Mouse (Mus musculus) ZHBTc4 (cell line): ENCODE data around the gene Slc22a21.
"Not testable (repeated sequence)": the region's sequence is repeated elsewhere in the genome, so short reads cannot be mapped to it uniquely, and the experiment has no call there.

ENCODE experiments used
- DNase-seq: peaks from one replicate; pipeline ENCODE4 v3.0.0-alpha.2; 2011; ENCODE audit warnings: low read depth, low spot score

Gene Slc22a21

DNA sequence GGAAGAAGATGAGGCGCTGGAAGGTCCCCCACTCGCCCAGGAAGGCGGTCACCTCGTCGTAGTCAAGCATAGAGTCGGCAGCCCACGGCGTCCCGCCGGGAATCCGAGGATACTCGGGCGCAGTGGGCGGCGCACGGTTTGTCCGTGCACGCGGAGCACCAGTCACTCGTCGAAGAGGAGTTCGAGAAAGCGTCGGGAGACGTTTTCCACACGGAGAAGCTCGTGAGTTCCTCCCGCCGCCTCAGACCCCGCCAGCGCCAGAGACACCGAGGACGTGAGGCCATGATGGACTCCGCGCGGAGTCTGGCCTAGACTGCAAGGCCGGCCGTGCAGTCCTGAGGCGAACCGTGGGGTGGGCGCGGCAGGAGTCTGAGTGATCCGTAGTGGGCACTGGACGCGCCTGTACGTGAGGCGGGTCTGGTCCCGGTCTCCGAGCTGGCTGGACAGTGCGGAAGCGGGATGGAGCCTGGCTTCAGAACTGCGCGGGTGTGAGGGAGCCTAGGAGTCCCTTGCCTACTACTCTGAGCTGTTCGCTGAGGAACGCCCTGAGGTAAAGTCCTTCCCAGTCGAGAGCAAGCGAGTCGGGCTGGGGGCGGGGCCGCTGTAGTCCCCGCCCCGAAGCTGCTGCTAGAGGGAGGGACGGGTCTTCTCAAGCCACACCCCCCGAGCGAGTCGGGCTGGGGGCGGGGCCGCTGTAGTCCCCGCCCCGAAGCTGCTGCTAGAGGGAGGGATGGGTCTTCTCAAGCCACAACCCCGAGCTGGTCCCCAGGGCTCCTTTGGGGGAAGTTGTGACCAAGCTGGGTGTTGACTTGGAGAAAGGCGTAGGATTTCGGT is at the start of gene Slc22a21:
Slc22a21 (minus strand) TSS at position 545 of the 834 bp plus-strand sequence.
- peak; percentile 96 for DNase-seq

DNA sequence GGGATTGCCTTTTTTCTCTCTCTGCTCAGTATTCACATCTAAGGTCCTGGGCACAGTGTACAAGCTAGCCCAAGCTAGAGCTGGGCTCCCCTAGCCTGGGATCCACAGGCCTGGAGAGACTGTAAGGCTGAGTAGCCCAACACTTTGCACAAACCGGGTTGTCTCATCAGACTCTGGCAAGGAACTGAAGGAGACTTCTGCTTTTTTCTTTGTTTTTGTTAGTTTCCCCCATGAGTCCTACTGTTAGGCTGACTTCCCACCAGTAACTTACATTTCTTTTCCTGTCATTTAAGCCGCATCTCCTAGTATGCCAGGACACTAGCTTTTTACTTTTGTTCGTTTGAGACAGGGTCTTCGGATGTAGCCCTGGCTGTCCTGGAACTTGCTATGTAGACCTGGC is 48.9 kb upstream of the Slc22a21 start:
- no peak for DNase-seq

DNA sequence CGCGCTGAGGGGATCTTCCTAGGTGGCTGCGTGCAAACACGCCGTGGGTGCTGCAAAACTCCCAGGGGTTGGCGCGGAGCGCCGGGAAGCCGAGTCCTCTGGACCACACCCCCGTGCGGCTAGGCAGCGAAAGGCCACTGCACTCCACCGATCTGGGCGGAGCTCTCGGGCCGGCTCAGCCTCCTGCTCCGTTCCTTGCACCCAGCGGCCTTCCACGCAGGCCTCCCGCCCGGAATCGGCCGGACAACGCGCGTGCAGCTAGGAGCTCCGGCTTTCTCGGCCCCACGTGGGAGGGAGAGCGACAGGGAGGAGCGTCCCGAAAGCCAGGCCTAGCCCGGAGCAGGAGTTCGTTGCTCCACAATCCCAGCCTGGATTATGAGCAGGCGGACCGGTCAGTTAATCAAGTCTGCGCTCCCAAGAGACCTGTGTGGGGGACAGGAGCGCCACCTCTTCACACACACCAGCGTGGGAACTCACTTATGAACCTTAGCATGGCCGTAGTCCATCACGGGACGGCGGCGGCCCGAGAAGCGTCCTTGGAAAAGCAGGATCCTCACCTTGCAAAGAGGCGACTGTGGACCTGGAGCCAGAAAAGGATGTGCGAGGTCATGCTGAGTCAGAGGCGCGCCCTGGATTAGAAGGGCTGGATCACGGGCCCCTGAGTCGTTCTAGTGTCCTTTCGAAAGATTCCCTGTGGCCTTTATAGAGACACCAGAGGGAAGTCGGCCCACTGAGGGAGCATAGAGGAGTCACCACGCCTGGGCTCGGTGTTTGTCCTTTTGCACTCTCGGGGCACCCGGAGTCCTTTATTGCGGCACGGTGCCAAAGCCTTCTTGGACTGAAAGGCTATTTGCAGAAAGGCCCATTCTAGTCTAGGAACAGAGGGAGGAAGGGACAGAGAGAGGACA is 48.2 kb upstream of the Slc22a21 start, which contains the start of gene Slc22a4:
Slc22a4 (minus strand) TSS at position 47 of the 908 bp plus-strand sequence.
- DNase-seq: peak; percentile 69

DNA sequence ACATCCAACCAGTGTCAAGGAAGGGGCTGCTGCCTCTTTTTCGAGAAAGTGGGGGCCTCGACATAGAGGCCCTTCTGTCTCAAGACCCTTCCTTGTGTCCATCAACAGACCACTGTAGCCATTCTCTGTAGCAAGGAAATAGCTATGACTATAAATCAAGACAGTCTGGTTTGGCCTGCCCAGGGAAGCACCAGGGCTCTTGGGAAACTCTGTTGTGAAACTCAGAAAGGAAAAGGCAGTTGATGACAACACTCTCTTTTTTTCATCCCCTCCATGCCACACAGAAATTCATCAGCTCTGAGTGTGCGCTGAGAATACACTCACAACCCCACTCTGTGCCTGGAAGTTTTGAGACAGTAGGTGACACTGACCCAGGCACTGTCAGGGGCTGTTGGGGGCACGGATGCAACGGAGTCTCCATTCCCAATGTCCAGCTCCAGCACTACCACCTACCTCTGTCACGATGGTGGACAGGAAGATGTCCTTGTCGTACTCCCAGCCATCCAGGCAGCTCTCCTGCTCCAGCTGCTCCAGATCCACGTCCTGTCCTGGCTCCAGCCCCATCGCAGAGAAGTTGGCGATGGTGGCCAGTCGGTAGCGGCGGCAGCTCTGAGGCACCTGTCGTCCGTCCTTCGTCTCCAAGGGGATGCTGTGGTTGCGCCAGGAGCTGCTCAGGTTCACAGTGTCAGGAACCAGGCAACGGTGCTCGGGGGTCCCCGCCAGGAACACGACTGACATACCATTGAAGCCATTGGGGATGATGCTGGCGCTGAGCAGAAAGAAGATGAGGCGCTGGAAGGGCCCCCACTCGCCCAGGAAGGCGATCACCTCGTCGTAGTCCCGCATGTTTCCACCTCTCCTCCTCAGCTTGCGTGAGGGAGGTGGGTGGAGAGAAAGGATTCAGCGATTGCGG is 47.3 kb upstream of the Slc22a21 start:
- no peak for DNase-seq

DNA sequence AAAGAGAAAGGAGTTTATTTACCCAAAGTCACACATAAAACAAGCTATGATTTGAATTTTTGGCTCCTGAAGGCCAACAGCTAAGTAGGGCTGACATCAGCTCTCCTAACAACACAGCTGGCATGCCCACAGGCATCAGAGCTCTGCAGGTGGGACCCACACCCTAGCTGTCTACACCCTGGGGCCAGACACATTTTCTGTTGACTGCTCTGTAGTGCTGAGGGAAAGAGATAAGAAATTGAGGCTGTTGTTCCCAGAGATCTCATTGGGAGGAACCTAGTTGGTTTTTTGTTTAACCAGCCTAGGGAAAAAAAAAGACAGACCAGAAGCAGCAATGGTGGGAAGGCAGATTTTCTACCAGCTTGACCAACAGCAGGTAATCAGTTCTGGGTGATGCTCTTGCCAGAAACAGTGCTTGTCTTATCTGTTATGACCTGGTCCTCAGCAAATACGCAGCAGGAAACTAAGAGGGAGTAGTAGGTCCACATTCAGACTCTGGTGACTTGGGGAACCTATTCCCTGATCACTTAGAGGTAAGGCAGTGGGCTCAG is 46.4 kb upstream of the Slc22a21 start:
- DNase-seq: no peak

DNA sequence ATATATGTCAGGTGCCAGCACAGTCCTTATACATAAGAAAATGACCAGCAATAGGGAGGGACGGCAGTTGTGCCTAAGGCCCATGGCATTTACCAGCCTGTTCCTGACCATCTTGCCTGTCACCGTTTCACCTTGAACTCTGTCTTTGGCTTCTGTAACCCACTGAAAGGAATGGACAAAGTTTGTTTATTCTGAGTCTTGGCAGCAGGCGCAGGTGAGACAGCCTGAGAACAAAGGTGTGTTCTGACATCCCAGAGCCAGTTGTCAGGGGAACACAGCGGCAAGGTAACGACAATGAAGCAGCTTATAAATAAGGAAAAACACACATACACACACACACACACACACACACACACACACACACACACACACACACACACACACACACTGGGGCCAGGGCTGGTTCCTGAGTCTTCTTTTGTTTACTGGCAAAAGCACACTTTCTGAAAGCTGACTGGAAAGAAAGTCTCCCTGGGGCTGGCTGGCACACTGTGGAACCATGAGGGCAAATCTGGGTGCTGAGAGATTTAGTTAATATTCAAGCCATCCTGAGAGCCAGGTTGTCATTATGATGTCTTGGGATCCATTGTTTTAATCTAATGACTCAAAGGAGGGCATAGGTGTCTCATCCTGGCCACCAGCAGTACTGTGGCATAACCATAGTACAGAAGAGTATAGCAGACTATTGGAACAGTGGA is 41.4 kb upstream of the Slc22a21 start:
- DNase-seq: no peak

DNA sequence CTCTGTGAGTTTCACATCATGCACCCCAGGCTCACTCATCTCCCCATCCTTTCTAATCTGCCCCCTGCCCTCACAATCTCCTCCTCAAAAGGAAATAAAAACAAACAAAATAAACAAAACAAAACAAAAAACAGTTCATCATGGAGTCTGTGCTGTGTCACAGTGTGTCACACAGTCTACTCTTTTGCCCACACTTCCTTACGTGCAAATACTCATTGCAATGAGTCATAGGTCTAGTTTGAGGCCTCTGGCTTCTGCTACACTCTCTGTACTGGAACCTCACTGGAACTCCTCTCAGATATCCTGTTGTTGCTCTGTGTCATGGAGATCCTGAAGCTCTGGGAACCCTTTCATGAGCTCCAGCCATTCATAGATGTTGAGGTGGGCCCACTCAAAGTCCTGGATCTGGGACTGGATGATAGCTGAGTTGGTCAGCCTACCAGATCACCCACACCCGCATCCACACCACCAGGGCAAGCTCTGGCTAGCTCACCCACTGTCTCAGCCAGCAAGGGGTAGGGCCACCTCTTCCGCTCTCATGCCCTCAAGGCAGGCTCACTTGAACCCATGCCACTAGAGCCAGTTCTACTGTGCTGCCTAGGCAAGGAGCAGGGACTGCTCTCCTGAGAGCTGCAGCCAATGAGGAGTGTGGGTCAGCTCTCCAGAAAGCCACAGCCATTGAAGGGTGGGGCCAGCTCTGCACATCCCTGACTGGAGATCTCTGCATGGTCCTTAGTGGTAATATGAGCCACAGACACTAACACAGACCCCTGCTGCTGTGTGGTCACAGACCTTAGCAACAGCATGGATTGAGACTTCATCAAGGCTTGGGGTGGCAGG is 39.0 kb upstream of the Slc22a21 start:
- DNase-seq: no peak

DNA sequence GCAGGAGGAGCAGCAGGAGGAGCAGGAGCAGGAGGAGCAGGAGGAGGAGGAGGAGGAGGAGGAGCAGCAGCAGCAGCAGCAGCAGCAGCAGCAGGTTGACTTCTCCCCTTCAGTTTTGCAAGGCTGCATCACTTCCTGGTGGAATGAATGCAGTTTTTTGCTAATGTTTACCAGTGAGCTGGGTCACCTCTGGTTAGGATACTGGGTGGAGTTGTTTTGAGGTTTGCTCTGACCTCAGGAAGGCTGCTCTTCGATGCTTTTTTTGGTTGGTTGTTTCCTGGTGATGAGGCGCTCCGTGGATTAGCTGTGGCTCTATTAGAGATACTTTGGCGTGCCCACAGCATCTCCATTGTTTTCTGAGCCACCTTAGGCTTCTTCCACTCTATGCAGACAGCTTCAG is 37.5 kb upstream of the Slc22a21 start:
- DNase-seq: no peak

DNA sequence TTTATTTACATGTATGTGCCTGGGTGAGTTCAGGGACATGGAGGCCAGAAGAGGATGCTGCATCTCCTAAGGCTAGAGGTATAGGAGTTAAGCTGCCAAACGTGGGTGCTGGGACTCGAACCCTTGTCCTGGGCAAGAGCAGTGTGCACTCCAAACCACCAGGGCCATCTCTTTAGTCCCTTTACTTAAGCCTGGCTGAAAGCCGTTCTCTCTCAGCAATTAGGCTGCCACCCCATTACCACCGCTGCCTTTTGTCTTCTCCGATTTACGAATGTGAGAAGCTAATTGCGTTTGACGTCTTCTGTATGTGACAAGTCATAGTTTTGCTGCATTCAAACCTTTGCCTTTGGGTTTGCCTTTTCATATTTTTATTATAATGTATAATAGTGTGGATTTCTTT is 35.9 kb upstream of the Slc22a21 start:
- DNase-seq: no peak

DNA sequence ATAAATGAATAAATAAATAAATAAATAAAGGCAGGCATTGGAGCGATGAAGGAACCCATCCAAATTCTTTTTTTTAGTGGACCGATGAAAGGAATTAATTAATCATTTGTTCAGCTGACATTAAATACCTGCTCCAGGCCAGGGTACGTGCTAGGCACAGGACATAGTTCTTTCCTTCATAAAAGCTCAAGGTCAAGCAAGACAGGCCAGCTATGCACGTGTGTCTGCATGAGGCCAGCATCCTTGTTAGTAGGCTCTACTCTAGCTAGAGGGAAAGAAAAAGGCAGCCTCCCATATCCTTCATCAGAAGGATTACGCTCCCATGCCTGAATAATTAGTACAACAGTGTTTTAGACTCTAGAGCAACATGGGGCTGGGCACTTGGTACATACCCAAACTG is 32.8 kb upstream of the Slc22a21 start:
- DNase-seq: no peak

DNA sequence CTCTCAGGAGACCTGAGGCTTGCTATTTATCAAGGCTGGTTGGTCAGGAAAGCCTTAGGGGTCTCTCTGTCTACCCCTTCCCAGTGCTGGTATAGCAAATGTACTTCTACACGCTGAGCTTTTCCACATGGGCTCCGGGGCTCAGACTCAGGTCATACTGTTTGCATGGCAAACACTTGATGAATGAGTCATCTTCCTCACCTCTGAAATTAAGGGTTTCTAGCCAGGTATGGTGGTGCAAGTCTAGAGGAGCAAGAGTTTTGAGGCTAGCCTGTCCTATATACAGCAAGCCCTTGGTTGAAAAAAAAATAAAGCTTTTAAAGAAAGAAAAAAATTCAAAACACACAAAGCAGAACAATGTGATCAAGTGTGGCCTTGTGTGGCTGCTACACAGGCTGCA is 31.1 kb upstream of the Slc22a21 start:
- DNase-seq: no peak

DNA sequence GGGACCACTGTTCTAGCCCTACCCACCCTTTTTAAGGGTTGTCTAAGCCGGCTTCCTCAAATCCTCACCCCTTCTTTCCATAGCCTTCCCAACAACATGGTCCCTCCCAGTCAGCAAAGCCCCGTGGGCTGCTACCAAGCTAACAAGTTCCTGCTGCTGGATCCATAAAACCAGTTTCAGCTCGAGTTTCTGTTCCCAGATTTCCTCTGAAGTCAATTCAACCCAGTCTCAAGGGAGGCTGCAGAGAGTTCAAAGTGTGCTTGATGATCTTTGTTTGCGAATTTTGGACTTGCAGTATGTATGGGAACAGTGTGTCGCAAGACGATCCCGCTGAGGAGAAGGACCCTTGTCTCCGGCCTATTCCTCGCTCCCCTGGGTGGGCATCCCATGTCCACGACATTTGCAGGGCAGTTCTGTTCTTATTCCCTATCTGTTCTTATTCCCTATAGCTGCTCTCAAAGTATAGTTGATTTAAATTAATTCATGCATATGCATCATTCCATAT is 28.3 kb upstream of the Slc22a21 start:
- DNase-seq: no peak

DNA sequence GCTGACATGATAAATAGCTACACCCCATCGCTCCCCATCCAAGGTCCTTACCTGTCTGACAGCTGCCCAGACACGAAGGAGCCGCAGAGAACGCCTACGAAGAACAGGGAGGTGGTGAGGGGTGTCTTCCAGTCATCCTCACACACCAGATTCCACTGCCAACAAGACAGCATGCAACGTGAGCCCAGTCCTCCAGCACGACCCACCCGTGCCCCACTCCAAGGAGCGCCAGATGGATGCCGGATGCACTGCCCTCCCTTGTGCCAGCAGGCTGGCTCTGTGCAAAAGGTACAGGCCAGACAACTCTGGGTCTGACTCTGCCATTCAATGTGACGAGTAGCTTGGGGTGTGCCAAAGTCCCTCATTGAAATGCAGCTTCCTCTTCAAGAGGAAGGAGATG is 27.6 kb upstream of the Slc22a21 start:
- no peak for DNase-seq

DNA sequence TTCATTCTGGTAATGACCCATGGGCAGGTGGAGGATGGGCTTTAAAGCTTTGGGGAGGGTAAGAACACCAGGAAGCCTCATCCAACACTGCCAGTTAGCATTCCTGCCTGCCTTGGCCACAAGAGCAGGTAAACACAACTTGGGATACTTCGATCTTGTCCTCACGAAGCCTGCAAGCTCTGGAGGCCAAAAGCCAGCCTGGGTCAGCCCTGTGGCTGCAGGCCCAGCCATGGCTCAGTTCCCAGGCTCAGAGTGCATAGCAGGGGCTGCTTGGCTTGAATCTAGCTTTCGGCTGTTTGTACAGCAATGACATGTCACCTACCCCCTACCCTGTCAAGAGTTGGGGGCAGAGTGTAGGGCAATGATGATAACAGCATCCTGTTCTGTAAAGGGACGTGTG is 26.8 kb upstream of the Slc22a21 start:
- no peak for DNase-seq

DNA sequence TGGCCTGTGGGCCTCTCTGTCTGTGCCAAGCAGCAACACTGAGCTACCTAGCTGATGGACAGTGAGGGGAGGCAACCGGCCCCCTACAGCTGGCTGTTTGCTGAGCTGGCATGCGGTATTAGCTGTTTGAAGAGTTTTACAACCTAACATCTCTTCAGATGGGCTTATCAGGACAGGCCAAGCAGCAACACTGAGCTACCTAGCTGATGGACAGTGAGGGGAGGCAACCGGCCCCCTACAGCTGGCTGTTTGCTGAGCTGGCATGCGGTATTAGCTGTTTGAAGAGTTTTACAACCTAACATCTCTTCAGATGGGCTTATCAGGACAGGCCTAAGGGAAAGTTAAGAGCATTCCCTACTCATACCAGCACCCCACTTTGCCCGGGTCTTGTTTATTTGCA is 26.2 kb upstream of the Slc22a21 start:
- not testable (repeated sequence) for DNase-seq

DNA sequence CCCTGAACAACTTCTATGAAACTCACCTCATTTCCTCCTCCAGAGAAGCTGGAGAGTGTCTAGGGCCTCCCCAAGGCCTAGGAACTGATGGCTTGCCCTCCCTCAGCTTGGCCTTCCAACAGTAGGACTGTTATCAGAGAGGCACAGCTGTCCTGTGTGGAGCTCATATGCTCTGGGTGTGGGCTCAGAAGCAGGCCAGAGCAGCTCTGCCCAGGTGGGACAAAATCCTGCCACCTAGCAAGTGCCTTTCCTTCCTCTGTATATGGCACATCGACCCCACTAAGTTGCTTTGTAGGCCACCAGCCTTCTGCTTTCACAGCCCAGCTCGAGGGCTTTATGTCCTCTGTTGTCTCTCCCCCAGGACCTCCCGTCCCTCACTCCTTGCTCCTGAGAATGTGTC is 24.6 kb upstream of the Slc22a21 start:
- DNase-seq: no peak

DNA sequence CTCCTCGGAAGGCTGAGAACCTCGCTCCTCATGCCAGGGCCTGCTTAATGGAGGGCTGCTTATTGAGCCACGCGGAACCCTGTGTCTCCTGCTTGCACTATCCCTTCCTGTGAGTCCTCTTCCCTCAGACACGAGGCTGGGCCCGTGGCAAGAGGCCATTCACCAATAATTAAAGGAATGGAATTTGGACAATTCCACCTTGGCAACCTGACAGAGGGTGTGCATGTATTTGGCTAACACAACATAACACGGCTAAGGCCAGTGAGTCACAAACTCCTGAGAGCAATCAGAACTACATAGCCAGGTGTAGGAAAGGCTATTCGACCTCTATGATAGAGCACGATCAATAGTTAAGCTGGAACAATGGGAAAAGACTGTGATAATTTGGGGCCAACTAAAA is 24.1 kb upstream of the Slc22a21 start:
- DNase-seq: no peak

DNA sequence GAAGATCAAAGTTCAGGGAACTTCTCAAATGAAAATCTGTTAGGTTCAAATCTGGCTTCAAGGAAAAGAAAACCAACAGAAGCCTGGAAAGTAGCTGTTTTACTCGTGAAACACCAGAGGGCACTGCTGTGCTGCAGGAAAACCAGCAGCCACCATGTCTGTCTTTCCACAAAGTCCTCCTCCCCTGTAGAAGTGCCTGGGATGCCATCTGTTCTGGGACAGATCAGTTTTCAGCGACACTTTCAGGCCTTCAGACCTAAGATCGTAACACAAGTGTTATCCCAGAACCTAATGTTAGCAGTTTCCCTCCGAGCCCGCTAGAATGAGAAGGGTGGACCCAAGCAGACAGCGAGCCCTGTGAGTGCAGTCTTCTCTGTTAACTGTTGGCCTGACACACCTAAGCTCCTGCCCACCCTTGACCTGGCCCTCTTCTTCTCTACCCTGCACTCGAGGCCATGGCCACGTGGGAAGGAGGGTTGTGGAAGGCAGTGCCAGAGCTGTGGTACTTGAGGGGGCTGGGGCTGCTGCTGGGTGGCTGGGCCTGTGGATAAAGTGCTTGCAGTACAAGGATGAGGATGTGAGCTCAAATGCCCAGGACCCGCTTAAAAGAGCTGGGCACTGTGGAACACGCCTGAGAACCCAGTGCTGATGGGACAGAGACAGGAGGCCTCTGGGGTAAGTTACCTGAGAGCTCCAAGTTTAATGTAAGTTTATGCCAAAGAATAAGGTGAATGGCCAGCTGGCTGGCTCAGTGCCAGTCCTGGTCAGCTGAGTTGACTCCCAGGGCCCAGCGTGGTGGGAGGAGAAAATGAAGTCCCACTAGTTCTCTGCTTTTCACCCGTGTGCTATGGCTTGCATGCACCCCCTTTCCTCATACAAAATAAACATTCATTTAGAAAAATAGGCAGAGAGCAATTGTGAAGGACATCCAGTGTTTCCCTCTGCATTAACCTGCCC is 22.9 kb upstream of the Slc22a21 start:
- DNase-seq: peak; percentile 79
